Mouse (Mus musculus): ENCODE measurements around the gene Smyd4.

GRCm38 (mm10) chr11:75346556-75347187 lies 1.6 kb upstream of the Smyd4 start:
- no peak for TF ChIP-seq POLR2A (IDR thresholded peaks at IDR 0.05; ENCODE audit: insufficient read depth, low read depth, low read length)
- TF ChIP-seq CTCF (IDR thresholded peaks at IDR 0.05; ENCODE audit: insufficient read depth, low read depth, low read length): no peak
